9 mouse cellular contexts compared by ENCODE assay signal in genomic region chr16:97879134-97879533, GRCm38 (mm10). TPM values are rescaled to one million over a fixed set of nuclear protein-coding genes. Genes with fewer than 3 reads are reported as not detected.
DNase-seq lines count a peak whose midpoint lies in the region; ATAC-seq and TF ChIP-seq lines count a peak whose summit lies in the region.
"Had no signal": no experiment of that assay in that cellular context is flagged by ENCODE, and none has a peak within 500 bp of the region (broad histone marks: within the 10 kb centered on the region; RNA-seq: fewer than 3 reads in every experiment).

No protein-coding gene starts in this region.

- H3K4me3 ChIP-seq in hindbrain, postnatal 0 days (ENCODE audit: low read length) = no peak overlapping the region
- H3K4me3 ChIP-seq in hindbrain, embryonic 13.5 days = no peak overlapping the region
- no peak overlapping the region for H3K4me3 ChIP-seq in MEL (ENCODE audit: control insufficient read depth in 1 of 2, insufficient read depth in 1 of 2, low read depth in 2 of 2, low read length in 2 of 2)

- H3K4me1 ChIP-seq in hindbrain, postnatal 0 days (ENCODE audit: insufficient read depth, low read length) = no peaks in the 10 kb centered on the region
- no peaks in the 10 kb centered on the region for H3K4me1 ChIP-seq in hindbrain, embryonic 13.5 days (replicated peaks)
- no peaks in the 10 kb centered on the region for H3K4me1 ChIP-seq in MEL (ENCODE audit: control insufficient read depth in 1 of 2, insufficient read depth in 2 of 2, low read length in 2 of 2)

- H3K4me2 ChIP-seq in hindbrain, postnatal 0 days (ENCODE audit: low read depth, low read length) = no peak overlapping the region
- H3K4me2 ChIP-seq in hindbrain, embryonic 13.5 days = no peak overlapping the region

- H3K79me2 ChIP-seq in MEL (ENCODE audit: control insufficient read depth, insufficient read depth, low read length, poor library complexity) = peaks cover 2% of the 10 kb centered on the region; the same call in 1 of the 2 replicates

- no peaks in the 10 kb centered on the region for H3K9me3 ChIP-seq in hindbrain, postnatal 0 days (ENCODE audit: low read length)
- no peaks in the 10 kb centered on the region for H3K9me3 ChIP-seq in hindbrain, embryonic 13.5 days
- H3K9me3 ChIP-seq in MEL (replicated peaks; ENCODE audit: insufficient read depth, low read length) = no peaks in the 10 kb centered on the region

- H3K9ac ChIP-seq in hindbrain, postnatal 0 days (replicated peaks; ENCODE audit: low read length) = no peak overlapping the region
- H3K9ac ChIP-seq in hindbrain, embryonic 13.5 days = no peak overlapping the region
- no peak overlapping the region for H3K9ac ChIP-seq in MEL (ENCODE audit: control insufficient read depth, low read depth, low read length, poor library complexity, severe bottlenecking)

- TF ChIP-seq EP300 in MEL (IDR thresholded peaks at IDR 0.05; ENCODE audit: low read depth in 1 of 2, low read length in 2 of 2) = no peak

- 89% methylated on average over 1 of the region's 1 CpGs for WGBS in hindbrain, postnatal 0 days
- 80% methylated on average over 1 of the region's 1 CpGs for WGBS in hindbrain, embryonic 13.5 days

- peak; percentile 49 for DNase-seq in hindbrain, postnatal 0 days (ENCODE audit: low spot score)
- peak; percentile 69 to 70 for DNase-seq in B cell, adult 2 months
- DNase-seq in MEL (ENCODE audit: low read depth, low spot score) = peak; percentile 79
- peak; percentile 69 for DNase-seq in embryo, embryonic 10 days (ENCODE audit: low spot score)
- DNase-seq in layer of hippocampus, adult 9-10 months (ENCODE audit: low spot score) = peak; percentile 22

- no peak for TF ChIP-seq POLR2A in MEL (IDR thresholded peaks at IDR 0.05; ENCODE audit: control insufficient read depth in 1 of 2, insufficient read depth in 1 of 2, low read depth in 1 of 2, low read length in 2 of 2, poor library complexity in 1 of 2)

- no peak for ATAC-seq in hindbrain, postnatal 0 days
- no peak for ATAC-seq in hindbrain, embryonic 13.5 days (ENCODE audit: low FRiP score)
- peak; percentile 60; the same call in 1 of the 2 replicates for ATAC-seq in neutrophil, adult 5-6 weeks (ENCODE audit: extremely low read depth, insufficient number of reproducible peaks, low FRiP score, poor library complexity, severe bottlenecking)
- no peak for ATAC-seq in frontal cortex, adult (ENCODE audit: low TSS enrichment)

- no peaks in the 10 kb centered on the region for H3K27me3 ChIP-seq in hindbrain, postnatal 0 days (ENCODE audit: insufficient read depth, low read length)
- H3K27me3 ChIP-seq in hindbrain, embryonic 13.5 days = no peaks in the 10 kb centered on the region
- no peaks in the 10 kb centered on the region for H3K27me3 ChIP-seq in MEL (ENCODE audit: control insufficient read depth in 1 of 2, insufficient read depth in 2 of 2, low read length in 2 of 2)

- TF ChIP-seq CTCF in hindbrain, postnatal 0 days (IDR thresholded peaks at IDR 0.05; ENCODE audit: low read depth) = peak; percentile 75
- peak; percentile 73 to 88 (median 87) for TF ChIP-seq CTCF in MEL (IDR thresholded peaks at IDR 0.05 in 2 of 3, conservative IDR thresholded peaks at IDR 0.05 in 1 of 3; ENCODE audit: control insufficient read depth in 1 of 3, insufficient read depth in 1 of 3, low read depth in 2 of 3, low read length in 3 of 3, poor library complexity in 1 of 3, severe bottlenecking in 1 of 3)

- TF ChIP-seq RAD21 in MEL (IDR thresholded peaks at IDR 0.05; ENCODE audit: low read depth, low read length) = peak; percentile 78

- H3K36me3 ChIP-seq in hindbrain, postnatal 0 days (ENCODE audit: insufficient read depth, low read length) = peaks cover 5% of the 10 kb centered on the region; the same call in 1 of the 2 replicates
- peaks cover 32% of the 10 kb centered on the region for H3K36me3 ChIP-seq in hindbrain, embryonic 13.5 days
- no peaks in the 10 kb centered on the region for H3K36me3 ChIP-seq in MEL (ENCODE audit: control insufficient read depth in 1 of 2, insufficient read depth in 2 of 2, low read length in 2 of 2)

- H3K27ac ChIP-seq in hindbrain, postnatal 0 days = no peak overlapping the region
- no peak overlapping the region for H3K27ac ChIP-seq in hindbrain, embryonic 13.5 days
- H3K27ac ChIP-seq in MEL (ENCODE audit: control insufficient read depth, low read depth, low read length) = no peak overlapping the region
- H3K27ac ChIP-seq: macrophage had no signal

TF ChIP-seq in MEL, 35 proteins besides CTCF, POLR2A, EP300 and RAD21:
- no peak for TF ChIP-seq GABPA (IDR thresholded peaks at IDR 0.05; ENCODE audit: low read depth, low read length)
- TF ChIP-seq TAL1 (IDR thresholded peaks at IDR 0.05; ENCODE audit: low read length) = no peak
- no peak for TF ChIP-seq ZKSCAN1 (IDR thresholded peaks at IDR 0.05; ENCODE audit: low read depth, low read length)
- TF ChIP-seq HCFC1 (IDR thresholded peaks at IDR 0.05; ENCODE audit: low read depth, low read length) = no peak
- TF ChIP-seq MAFK (IDR thresholded peaks at IDR 0.05; ENCODE audit: borderline replicate concordance, low read depth, low read length) = no peak
- TF ChIP-seq SMC3 (IDR thresholded peaks at IDR 0.05; ENCODE audit: low read depth, low read length) = peak; percentile 94
- peak; percentile 70 for TF ChIP-seq ZC3H11A (IDR thresholded peaks at IDR 0.05; ENCODE audit: low read depth, low read length)
- TF ChIP-seq MYB (IDR thresholded peaks at IDR 0.05; ENCODE audit: low read depth, low read length) = no peak
- no peak for TF ChIP-seq GATA1 (IDR thresholded peaks at IDR 0.05; ENCODE audit: low read depth, low read length)
- no peak for TF ChIP-seq ZMIZ1 (IDR thresholded peaks at IDR 0.05; ENCODE audit: low read depth, low read length)
- no peak for TF ChIP-seq MEF2A (IDR thresholded peaks at IDR 0.05; ENCODE audit: extremely low read depth, insufficient replicate concordance, low read depth, low read length, poor library complexity, severe bottlenecking)
- no peak for TF ChIP-seq ELF1 (IDR thresholded peaks at IDR 0.05; ENCODE audit: low read depth, low read length)
- TF ChIP-seq TCF12 (IDR thresholded peaks at IDR 0.05; ENCODE audit: low read depth, low read length) = no peak
- no peak for TF ChIP-seq MYC (IDR thresholded peaks at IDR 0.05; ENCODE audit: low read depth, low read length)
- TF ChIP-seq CHD2 (IDR thresholded peaks at IDR 0.05; ENCODE audit: low read length) = no peak
- no peak for TF ChIP-seq POLR2AphosphoS5 (IDR thresholded peaks at IDR 0.05; ENCODE audit: borderline replicate concordance, low read depth, low read length)
- TF ChIP-seq NRF1 (IDR thresholded peaks at IDR 0.05; ENCODE audit: insufficient read depth, low read depth, low read length, poor library complexity, severe bottlenecking) = no peak
- TF ChIP-seq POLR2AphosphoS2 (IDR thresholded peaks at IDR 0.05; ENCODE audit: low read length) = no peak

RNA-seq across cellular contexts. Expression of gene Prdm15, which starts 27.5 kb away (rescaled TPM):
- 11.0 and 13.6 TPM in 2 replicates for total RNA-seq in hindbrain, postnatal 0 days (2014; rRNA removed)
- 4.1 and 5.5 TPM in 2 replicates for polyA plus RNA-seq in hindbrain, postnatal 0 days (2015; fragmentation: Nextera tagmentation; extraction: Ambion mirVana)
- 11.2 and 14.5 TPM in 2 replicates for polyA plus RNA-seq in hindbrain, embryonic 13.5 days (2015; fragmentation: Nextera tagmentation; extraction: Ambion mirVana)
- total RNA-seq in MEL (2012; rRNA removed) = 10.6 and 12.0 TPM in 2 replicates
- 10 to 100 TPM in 1 of 2 experiments, not detected in 1; 10.7 TPM for polyA plus RNA-seq in MEL (2012; ENCODE audit: insufficient read depth in 1 of 2, insufficient read length in 2 of 2, low read depth in 1 of 2, low replicate concordance in 2 of 2, missing spikeins in 1 of 2)
- total RNA-seq in neutrophil, adult 5-6 weeks (2017) = 22.1 and 23.0 TPM in 2 replicates

Comparison
In these comparisons a context has a peak if more than half of its experiments do, and no peak if none do; other contexts are left out.
1. DNase-seq: peak in every context shown above with its lines; median percentile 79 in MEL; 70 in B cell, adult 2 months; 69 in embryo, embryonic 10 days; 49 in hindbrain, postnatal 0 days; 22 in layer of hippocampus, adult 9-10 months.